Mouse (Mus musculus) E14TG2a.4 (cell line): ENCODE measurements at regions not wholly inside any gene's neighbourhood (a gene's known extent, or its start where the extent isn't known, plus 50 kb on each side); places are given as distances from the start of the nearest gene placed in this dataset.
"Not testable (repeated sequence)": the region's sequence is repeated elsewhere in the genome, so short reads cannot be mapped to it uniquely, and the experiment has no call there.

ENCODE experiments used
- H3K27me3 ChIP-seq: 2 replicates; pipeline ENCODE4 v1.6.1; 2014; ENCODE audit warnings: low read length, control low read depth; ENCODE audit not compliant: insufficient read depth
- H3K36me3 ChIP-seq: 2 replicates; pipeline ENCODE4 v1.6.1; 2014; ENCODE audit warnings: low read length, control low read depth; ENCODE audit not compliant: insufficient read depth
- H3K4me1 ChIP-seq: replicated peaks from 2 replicates; pipeline ENCODE4 v1.6.1; 2014; ENCODE audit warnings: low read depth, low read length, control low read depth
- H3K4me3 ChIP-seq: replicated peaks from 2 replicates; pipeline ENCODE4 v1.5.1; 2014; ENCODE audit warnings: mild to moderate bottlenecking, low read length
- H3K9me3 ChIP-seq: 2 replicates; pipeline ENCODE4 v1.6.1; 2014; ENCODE audit warnings: low read length, control low read depth
- CTCF ChIP-seq: conservative IDR thresholded peaks from 2 replicates; pipeline ENCODE4 v1.5.1; 2014; ENCODE audit warnings: low read length
- NANOG ChIP-seq: IDR thresholded peaks from 2 replicates; pipeline ENCODE4 v1.6.1; 2014; ENCODE audit warnings: borderline replicate concordance, low read length, mixed read lengths
- POU5F1 ChIP-seq: IDR thresholded peaks from 2 replicates; pipeline ENCODE4 v1.6.1; 2014; ENCODE audit warnings: low read length, borderline replicate concordance

DNA sequence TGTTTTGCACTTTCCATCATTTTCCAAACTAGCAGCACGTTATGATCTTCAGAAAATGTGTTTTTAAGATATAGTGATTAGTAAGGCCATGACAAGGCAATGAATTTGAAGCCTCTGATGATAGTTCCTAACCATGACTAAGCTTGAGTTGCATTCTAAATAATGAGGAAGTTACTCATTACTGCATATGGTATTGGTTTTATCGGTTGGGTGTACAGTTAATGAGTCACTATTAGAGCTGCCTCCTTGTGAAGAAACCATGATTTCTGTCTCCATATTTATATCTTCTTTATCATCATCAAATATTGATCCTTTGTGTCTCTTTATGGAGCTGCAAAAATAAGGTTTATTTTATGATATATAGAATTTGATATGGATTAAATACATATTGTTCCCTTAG is 4763.5 kb upstream of the Gm7489 start:
- H3K9me3 ChIP-seq: no peaks in the 10 kb centered on the region
- H3K27me3 ChIP-seq: no peaks in the 10 kb centered on the region
- H3K36me3 ChIP-seq: no peaks in the 10 kb centered on the region
- no peak for TF ChIP-seq NANOG
- no peak for TF ChIP-seq CTCF
- TF ChIP-seq POU5F1: no peak
- H3K4me3 ChIP-seq: no peak overlapping the region
- no peaks in the 10 kb centered on the region for H3K4me1 ChIP-seq

DNA sequence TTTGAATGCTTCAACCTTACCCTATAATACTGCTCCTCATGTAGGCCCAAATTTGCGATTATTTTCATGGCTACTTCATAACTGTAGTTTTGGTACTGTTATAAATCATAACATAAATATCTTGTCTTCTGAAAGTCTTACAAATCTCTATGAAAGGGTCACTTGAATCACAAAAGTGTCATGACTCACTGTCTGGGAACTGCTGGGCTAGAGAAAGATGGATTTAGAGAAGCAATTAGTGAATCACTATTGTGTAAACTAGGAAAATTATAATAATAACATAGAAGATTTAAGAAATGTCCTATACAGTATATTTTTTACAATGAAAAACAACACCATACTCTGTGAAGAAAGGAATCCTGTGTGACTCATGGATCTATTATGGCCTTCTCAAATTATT is 4738.3 kb upstream of the Gm7489 start:
- no peaks in the 10 kb centered on the region for H3K9me3 ChIP-seq
- no peaks in the 10 kb centered on the region for H3K27me3 ChIP-seq
- H3K36me3 ChIP-seq: no peaks in the 10 kb centered on the region
- TF ChIP-seq NANOG (no peak), POU5F1 (no peak), CTCF (no peak)
- H3K4me1 ChIP-seq: peaks cover 17% of the 10 kb centered on the region
- no peak overlapping the region for H3K4me3 ChIP-seq

DNA sequence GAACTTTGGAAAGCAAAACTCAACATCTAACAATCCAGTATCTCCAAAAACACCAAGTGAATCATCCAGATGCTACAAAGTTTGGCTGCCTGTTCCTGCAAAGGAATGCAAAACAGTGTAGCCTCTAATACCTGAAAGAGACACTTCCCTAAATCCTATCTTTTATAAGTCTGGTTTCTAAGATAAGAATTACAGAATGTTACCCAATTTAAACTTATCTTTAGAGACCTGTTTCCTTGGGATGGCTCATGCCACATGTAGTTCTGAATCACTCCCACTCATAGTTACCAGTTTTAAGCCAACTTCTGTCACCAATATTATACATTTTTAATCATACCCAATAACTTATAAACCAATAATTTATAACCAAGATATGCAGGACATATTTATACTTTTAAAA is 4732.7 kb upstream of the Gm7489 start:
- H3K36me3 ChIP-seq: no peaks in the 10 kb centered on the region
- H3K4me3 ChIP-seq: no peak overlapping the region
- H3K4me1 ChIP-seq: peaks cover 18% of the 10 kb centered on the region
- H3K9me3 ChIP-seq: peaks cover 23% of the 10 kb centered on the region
- TF ChIP-seq CTCF (no peak), NANOG (no peak), POU5F1 (no peak)
- no peaks in the 10 kb centered on the region for H3K27me3 ChIP-seq

DNA sequence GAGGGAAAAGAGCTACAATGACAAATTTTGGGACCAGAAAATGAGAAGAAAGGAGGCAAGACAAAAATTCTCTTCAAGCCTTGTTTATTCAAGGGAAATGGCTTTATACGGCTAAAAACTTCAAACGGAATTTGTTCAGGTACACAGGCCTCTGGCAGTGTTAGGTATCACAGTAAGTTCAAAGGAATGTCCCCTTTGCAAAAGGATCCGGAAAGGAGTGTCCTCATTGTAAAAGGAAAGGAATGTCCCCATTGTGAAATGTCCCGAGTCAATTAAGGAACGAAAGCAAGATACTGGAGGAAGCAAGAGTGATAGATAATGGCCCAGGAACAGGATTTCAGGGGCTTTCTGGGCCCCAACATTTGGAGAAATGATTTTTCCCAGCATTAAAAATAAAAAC is 4730.7 kb upstream of the Gm7489 start:
- H3K4me3 ChIP-seq: no peak overlapping the region
- TF ChIP-seq NANOG (no peak), POU5F1 (no peak), CTCF (no peak)
- H3K27me3 ChIP-seq: no peaks in the 10 kb centered on the region

DNA sequence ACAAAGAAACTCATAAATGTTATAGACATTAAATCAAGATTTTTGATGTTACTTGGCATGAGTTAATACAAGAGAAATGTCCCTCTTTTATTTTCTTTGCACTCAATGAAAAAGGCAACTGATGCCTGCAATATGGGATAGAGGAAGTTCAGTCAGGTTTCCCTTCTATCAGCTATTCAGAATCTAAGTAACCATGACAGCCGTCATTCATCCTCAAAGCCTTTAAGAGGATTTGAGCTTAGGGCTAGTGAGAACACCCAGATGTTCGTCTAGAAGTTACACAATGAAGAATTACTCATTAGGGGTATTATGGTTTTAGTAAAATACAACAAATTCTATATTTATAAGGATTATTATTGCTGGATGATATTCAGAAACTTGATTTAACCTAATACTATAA is 4693.2 kb upstream of the Gm7489 start:
- Histone ChIP-seq H3K27me3 (no peaks in the 10 kb centered on the region), H3K4me1 (no peaks in the 10 kb centered on the region), H3K4me3 (no peak overlapping the region), H3K9me3 (peaks cover 39% of the 10 kb centered on the region), H3K36me3 (peaks cover 3% of the 10 kb centered on the region; the same call in 1 of the 2 replicates)
- no peak for TF ChIP-seq NANOG
- no peak for TF ChIP-seq POU5F1
- TF ChIP-seq CTCF: no peak

More for the DNA sequence above, 4730.7 kb upstream of the Gm7489 start:
- Histone ChIP-seq H3K4me1 (peaks cover 18% of the 10 kb centered on the region), H3K36me3 (no peaks in the 10 kb centered on the region), H3K9me3 (peaks cover 23% of the 10 kb centered on the region)

DNA sequence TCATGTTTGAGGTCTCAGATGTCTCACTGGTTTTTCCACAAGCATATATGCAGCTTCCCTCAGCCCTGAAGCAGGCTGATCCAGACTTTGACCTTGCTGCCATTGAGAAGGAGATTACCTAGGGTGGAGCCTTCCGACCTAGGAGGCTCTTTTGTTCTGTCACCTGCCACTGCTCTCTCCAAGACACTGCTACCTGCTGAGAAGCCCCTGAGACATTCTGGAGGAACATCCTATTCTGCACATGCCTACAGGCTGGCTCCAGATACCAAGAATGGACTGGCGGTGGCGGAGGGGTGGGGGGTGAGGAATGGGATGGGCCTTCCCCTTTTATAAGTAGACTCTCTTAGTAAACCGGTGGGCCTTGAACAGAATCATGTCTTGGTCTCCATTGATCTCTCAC is 4692.1 kb upstream of the Gm7489 start:
- H3K27me3 ChIP-seq, H3K36me3 ChIP-seq, H3K4me3 ChIP-seq, H3K4me1 ChIP-seq: not testable (repeated sequence)
- 0 out of 2 replicates have a peak, but pooled peaks have one; percentile 16 for TF ChIP-seq NANOG
- H3K9me3 ChIP-seq: peaks cover 39% of the 10 kb centered on the region

DNA sequence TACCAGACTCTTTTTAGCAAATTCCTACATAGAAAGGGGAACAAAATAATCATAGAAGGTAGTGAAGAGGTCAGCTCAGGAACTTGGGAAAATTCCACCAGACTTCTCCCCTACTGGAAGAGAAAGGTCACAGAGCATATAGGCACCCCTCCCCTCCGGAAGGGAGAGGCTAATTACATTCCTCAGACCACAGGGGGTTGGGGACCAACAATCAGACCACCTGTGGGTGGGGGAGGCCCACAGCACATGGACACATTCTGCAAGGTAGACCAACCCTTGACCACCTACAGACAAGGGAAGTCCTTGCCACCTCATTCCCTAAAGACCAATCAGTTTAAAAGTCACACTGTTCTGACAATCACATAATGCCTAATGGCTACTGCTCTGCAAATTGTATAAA is 4655.6 kb upstream of the Gm7489 start:
- TF ChIP-seq CTCF (no peak), POU5F1 (no peak), NANOG (peak; percentile 23; the same call in 1 of the 2 replicates)
- no peaks in the 10 kb centered on the region for H3K9me3 ChIP-seq
- H3K4me1 ChIP-seq: peaks cover 26% of the 10 kb centered on the region
- H3K4me3 ChIP-seq: no peak overlapping the region; the same call in 1 of the 2 replicates
- H3K27me3 ChIP-seq: no peaks in the 10 kb centered on the region
- no peaks in the 10 kb centered on the region for H3K36me3 ChIP-seq

DNA sequence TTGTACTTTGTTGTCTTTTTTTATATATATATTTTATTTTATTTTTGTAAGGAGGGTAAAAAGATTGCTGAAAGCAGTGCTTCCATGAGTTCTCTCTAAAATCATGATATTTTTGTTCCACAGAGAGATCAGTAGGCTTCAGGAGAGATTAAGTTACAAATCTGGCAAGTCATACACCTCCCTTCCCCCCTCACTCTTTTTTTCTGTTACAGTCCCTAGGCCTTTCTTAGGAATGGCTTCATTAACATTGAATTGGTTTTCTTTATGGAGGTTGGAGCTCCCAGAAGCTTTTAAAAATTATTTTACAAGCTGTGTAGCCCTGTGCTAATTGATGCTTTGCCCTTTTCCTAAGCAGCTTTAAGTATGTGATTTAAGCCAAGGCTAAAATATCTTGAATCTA is 4653.9 kb upstream of the Gm7489 start:
- H3K9me3 ChIP-seq: no peaks in the 10 kb centered on the region
- no peak for TF ChIP-seq NANOG
- no peak for TF ChIP-seq POU5F1
- TF ChIP-seq CTCF: no peak
- peaks cover 26% of the 10 kb centered on the region for H3K4me1 ChIP-seq
- H3K4me3 ChIP-seq: no peak overlapping the region
- H3K36me3 ChIP-seq: no peaks in the 10 kb centered on the region
- no peaks in the 10 kb centered on the region for H3K27me3 ChIP-seq

DNA sequence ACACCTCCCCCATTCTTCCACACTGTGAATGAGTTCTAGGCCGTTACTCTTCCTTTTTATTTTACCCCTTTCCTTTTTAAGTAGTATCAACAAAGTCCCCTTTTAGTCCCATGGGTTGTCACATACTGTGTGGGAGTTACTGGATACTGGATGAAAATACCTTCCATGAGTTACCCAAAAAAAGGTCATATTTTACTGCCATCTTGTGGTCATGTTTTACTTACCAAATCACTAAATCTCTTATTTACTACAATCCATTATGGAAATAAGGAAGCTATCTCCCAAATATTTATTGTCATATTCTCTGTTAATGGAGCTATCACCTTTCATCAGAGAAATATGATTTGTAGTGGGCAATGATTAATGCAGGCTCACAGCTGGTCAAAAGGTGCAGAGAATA is 4614.5 kb upstream of the Gm7489 start:
- Histone ChIP-seq H3K4me1 (no peaks in the 10 kb centered on the region), H3K27me3 (no peaks in the 10 kb centered on the region), H3K4me3 (no peak overlapping the region), H3K9me3 (no peaks in the 10 kb centered on the region), H3K36me3 (no peaks in the 10 kb centered on the region)
- no peak for TF ChIP-seq POU5F1
- TF ChIP-seq CTCF: no peak; the same call in 1 of the 2 replicates
- TF ChIP-seq NANOG: no peak
